Mouse (Mus musculus) 3T3-L1 (cell line): ENCODE measurements around the gene Rpl21.
A peak's percentile ranks its signal among the peaks of the same experiment; 100 is the strongest.

Experiments
- DNase-seq: peaks from one replicate; pipeline ENCODE4 v3.0.0-alpha.2; 2015; ENCODE audit warnings: low read depth, low spot score

Rpl21 gene

GRCm38 (mm10) chr5:146832769-146833448, at the start of gene Rpl21:
Rpl21 (plus strand) TSS chr5:146832890.
- DNase-seq: peak; percentile 94

DNA sequence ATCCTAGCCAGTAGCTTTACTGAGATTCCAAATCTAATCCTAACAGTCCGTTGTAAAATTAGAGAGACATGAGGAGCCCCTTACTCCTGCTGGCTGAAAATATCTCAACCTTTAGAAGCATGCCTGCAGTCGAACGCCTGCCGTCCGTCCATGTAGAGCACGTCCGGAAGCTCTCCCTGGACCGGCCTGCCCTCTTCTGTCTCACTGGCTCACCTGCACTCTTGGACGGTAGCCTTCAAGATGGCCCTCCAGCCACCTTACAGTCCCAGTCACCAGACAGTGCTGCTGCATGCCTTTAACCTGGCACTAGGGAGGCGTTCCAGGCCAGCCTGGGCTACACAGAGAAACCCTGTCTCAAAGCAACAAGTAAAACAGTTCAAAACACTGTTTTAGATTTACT, 49.4 kb upstream of the Rpl21 start:
- DNase-seq: no peak

DNA sequence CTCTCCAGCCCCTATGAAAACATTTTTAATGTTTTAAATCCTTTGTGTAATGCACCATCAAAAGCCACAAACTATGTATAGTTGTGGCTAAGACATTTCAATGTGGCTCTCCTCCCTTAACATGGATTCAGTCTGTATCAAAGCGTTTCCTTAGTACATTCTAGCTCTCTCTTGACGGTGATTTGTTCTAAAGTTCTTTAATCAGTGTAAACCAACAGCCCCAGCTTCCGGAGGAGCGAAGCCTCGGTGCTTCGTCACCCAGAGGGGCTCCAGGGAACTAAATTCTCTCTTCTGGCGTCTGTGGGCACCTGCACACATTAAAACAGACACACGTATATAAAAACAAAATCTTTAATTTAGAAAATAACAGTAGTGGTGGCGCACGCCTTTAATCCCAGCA, 48.8 kb upstream of the Rpl21 start:
- DNase-seq: no peak

DNA sequence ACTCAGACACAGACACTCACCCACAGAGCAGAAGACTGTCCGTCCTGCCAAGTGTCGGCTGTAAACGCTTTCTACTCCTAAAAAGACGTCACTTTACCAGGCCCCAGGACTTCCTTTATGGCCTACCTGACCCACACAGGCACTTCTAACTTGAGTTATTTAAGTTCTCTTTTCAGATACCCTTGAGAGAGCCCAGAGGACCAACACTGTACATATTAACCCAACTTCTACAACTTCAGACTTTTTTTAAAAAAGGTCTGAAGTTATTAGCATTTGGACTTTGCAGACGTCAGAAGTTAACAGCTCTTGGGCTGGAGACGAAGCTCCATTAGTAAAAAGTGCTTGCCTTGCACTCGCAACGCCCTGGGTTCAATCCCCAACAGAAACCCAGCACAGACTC, 46.6 kb upstream of the Rpl21 start:
- DNase-seq: no peak

DNA sequence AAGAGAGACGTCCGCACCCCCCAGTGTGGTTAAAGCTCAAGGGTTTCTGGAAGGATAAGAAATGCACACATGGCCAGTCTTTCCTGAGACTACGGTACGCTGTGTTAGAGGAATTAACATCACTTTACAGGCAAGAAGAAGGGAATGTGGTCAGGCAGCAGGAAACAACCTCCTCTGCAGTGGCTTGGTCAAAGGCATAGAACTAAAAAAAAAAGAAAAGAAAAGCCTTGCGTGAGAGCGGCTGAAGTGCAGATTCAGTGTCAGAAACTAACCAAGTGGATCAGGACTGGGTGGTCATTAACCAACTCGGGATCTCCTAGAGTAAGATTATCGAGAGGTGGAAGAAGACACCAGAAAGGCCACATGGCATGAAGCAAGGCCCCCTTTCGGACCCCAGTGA, 43.3 kb upstream of the Rpl21 start:
- DNase-seq: no peak

- DNase-seq: no peak
Measured at GRCm38 (mm10) chr5:146790944-146791343, 41.7 kb upstream of the Rpl21 start.

DNA sequence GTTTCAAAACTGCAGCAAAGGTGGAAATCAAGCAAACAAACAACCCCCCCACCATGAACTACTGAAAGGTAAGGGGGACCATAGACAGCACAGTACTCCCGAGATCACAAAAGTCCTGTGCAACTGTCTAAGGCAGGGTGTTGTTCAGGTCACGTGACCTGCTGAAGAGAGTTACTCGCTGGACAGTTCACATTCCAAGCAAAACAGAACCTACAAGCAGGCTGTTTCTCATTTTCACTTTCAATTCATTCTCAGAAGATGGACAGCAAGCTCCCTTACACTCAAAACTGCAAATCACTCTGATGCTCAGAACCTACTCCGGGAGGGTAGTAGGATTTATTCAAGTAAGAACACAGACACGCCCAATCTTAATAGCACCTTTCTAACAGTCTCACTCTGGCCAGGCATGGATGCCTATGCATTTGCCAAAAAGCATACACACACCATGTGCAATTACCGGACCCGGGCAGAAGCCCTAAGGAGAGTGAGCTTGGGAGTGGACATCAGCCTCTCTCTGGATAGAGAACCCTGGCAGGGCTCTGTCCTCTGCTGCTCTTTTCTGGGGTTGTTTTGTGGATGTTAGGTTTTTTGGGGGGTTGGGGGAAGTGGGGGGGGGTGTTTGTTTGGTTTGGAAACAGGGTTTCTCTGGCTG, 40.4 kb upstream of the Rpl21 start:
- peak; percentile 73 for DNase-seq

- DNase-seq: no peak
Measured at GRCm38 (mm10) chr5:146793630-146794083, 39.0 kb upstream of the Rpl21 start.

- DNase-seq: peak; percentile 55
Measured at GRCm38 (mm10) chr5:146794084-146794852, 38.4 kb upstream of the Rpl21 start.

GRCm38 (mm10) chr5:146794853-146795252, 37.8 kb upstream of the Rpl21 start, which contains the start of gene Usp12:
Usp12 (minus strand) TSS chr5:146795006.
- peak; percentile 91 for DNase-seq

GRCm38 (mm10) chr5:146795728-146796127, 37.0 kb upstream of the Rpl21 start:
- DNase-seq: no peak

- no peak for DNase-seq
Measured at GRCm38 (mm10) chr5:146798031-146798430, 34.7 kb upstream of the Rpl21 start.

GRCm38 (mm10) chr5:146806004-146806430, 26.7 kb upstream of the Rpl21 start:
- no peak for DNase-seq

DNA sequence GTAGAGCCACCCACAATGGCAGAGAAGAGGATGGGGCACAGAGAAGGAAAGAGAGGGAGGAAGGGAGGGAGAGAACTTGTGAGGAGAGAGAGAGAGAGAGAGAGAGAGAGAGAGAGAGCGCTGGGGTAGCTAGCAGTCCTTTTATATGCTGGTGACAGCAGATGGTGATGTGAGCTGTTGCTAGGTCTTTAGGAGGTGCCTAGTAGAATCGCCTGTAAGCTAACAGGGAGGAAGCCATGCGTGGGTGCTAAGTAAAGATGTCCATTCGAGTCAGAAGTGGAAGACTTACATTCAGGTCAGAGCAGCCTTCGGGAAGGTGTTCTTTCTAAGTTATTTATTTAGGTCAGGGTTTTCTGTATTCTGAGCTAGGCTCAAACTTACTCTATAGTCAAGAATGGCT, 22.7 kb upstream of the Rpl21 start:
- DNase-seq: no peak

DNA sequence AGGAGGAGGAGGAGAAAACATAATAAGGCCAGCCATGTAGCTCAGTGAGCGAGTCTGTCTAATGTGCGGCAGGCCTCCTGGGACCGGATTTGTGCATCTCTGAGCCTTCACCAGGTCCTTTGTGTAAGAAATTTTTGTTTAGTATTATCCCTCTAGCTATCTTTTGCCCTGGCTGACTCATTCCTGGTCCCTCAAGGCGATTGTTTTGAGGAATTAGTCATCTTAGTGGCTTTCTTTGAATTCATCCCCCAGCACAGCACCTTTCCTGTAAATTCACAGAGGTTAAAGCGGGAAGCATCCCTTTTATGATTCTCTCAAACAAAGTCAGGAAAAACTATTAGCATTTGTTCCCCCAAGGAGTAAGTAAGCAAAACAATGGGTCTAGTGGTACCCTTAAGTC, 19.8 kb upstream of the Rpl21 start:
- DNase-seq: peak; percentile 63

DNA sequence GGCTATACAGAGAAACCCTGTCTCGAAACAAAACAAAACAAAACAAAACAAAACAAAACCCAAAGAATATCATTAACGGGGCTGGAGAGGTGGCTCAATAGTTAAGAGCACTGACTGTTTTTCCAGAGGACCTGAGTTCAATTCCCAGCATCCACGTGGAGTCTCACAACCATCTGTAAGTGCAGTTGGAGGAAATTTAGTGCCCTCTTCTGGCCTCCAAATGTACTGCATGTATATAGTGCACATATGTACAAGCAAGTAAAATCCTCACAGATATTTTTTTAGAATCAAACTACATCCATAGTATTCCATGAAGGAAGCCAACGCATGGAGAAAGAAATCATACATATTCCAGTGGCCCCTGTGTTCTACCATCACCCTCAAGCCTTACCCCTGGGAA, 19.3 kb upstream of the Rpl21 start:
- DNase-seq: no peak

DNA sequence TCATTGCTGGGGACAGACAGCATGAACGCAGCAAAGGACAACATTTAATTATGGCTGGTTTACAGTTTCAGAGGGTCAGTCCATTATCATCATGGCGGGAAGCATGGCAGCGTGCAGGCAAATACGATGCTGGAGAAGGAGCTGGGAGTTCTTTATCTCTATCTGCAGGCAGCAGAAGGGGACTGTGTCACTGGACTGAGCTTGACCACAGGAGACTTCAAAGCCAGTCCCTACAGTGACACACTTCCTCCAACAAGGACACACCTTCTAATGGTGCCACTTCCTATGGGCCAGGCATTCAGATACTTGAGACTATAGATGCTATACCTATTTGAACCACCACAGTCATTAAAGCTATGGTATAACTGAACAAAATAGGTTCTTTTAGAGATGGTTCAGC, 17.3 kb upstream of the Rpl21 start:
- no peak for DNase-seq

DNA sequence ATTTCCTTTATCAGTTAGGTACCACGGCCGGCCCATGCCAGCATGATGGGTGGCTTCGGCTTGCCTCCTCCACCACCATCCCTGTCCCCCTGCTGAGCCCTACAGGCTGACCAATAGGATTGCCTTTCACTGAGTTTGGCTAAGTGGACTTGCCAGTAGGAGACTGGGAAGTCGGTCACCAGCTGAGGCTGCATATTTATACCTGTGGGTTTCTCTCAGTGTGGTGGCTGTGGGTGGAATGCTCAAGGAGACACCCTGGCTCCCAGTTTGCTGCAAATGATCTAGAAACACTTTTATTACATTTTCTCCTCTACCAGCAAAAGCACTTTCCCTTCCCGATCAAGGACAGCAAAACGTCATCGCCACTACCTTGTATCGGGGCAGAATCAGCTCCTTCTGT, 15.1 kb upstream of the Rpl21 start:
- DNase-seq: no peak

DNA sequence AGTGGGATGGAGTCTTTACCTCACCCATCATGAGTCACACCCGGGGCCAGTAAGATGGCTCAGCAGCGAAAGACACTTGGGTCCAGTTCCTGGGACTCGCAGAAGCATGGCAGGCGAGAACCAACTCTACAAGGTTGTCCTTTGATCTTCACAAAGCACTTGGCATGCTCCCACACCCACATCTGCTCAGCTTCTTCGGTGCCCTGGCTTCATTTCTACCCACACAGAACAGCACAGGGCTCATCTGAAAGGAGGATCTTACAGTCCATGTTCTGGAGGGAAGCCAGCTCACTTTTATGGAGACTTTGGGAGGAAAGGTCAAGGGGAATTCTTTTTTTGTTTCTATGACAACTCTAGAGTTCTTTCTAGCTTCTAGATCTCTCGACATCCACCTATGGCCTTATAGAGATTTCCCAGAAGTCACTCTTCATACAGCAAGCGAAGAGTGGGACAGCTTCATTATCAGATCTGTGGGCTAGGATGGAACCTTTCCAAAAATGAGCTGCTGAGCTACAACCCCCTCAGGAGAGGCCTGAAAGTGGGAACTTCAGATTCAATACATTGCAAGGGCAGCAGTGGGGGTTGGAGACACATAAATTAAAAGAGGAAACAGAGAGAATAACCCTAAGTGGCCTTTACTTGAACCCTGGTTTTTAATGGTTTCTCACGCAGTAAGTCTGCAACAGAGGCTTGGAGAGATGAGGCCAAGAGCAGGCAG, 13.6 kb upstream of the Rpl21 start:
- DNase-seq: peak; percentile 42

GRCm38 (mm10) chr5:146823005-146823404, 9.7 kb upstream of the Rpl21 start:
- DNase-seq: no peak

DNA sequence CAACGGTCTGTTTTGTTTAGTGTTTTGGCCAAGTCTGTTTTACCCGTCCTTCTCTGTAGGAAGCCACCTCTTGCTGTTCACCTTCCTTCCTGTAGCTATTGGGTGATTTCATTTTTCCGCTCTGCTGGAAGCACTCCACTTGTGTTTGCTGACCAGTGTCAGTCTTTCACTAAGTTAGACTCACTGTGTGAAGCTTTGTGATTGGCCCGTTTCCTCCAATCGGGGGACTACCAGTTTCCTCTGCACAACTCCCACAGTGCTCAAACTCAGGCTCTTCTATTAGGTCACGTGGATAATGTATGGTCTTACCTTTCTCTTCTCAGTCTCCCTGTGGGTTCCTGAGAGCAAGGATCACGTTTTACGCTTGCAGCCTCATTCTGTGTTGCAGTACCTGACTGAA, 3.2 kb upstream of the Rpl21 start:
- no peak for DNase-seq

DNA sequence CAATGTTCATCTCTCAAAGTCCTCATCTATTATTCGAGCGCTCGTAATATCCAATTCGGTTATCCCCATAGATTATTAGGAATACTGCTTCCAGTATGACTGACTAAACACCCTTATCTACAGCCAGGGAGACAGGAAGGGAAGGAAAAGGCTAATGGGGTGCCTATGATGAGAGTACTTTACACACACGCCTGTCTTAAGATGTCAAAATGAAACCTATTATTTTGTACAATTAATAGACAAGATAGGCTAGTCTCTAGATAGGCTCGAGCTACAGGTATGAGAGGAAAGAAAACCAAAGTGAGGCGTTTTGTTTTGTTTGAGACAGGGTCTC, 288 bp upstream of the Rpl21 start:
- DNase-seq: no peak
